Mouse (Mus musculus) G1E (cell line): Measurements from ENCODE around the gene Srrm3.

Source experiments
- CTCF ChIP-seq: IDR thresholded peaks from 2 replicates; pipeline ENCODE4 v1.5.1; 2012; ENCODE audit warnings: low read depth, low read length, inconsistent platforms, mixed read lengths
- GATA1 ChIP-seq: IDR thresholded peaks from 2 replicates; pipeline ENCODE4 v1.6.1; 2012; ENCODE audit warnings: borderline replicate concordance, low read length, inconsistent platforms, mixed read lengths
- POLR2AphosphoS5 ChIP-seq: IDR thresholded peaks from 2 replicates; pipeline ENCODE4 v1.6.1; 2012; ENCODE audit warnings: low read depth, low read length, inconsistent platforms; ENCODE audit not compliant: insufficient replicate concordance
- TAL1 ChIP-seq: conservative IDR thresholded peaks from 2 replicates; pipeline ENCODE4 v1.6.1; 2012; ENCODE audit warnings: low read depth, low read length, inconsistent platforms, mixed read lengths

- TF ChIP-seq CTCF: no peak
- TF ChIP-seq POLR2AphosphoS5: no peak
- TF ChIP-seq TAL1: no peak
- no peak for TF ChIP-seq GATA1
Measured at GRCm38 (mm10) chr5:135777796-135778470, 28.8 kb upstream of the Srrm3 start, which contains the start of gene Styxl1.
